Mouse (Mus musculus) heart, adult 2 months (tissue): ENCODE measurements at regions not wholly inside any gene's neighbourhood (a gene's known extent, or its start where the extent isn't known, plus 50 kb on each side); places are given as distances from the start of the nearest gene placed in this dataset.

Experiments used
- DNase-seq, 2 experiments: peaks; one replicate each; pipeline ENCODE4 v3.0.0; 2021
- H3K27ac ChIP-seq: fragments of 200-600 bp; 2 replicates; pipeline ENCODE4 v1.8.1; 2022
- H3K27me3 ChIP-seq: fragments of 200-500 bp; 2 replicates; pipeline ENCODE4 v1.6.1; 2012; ENCODE audit warnings: mild to moderate bottlenecking, low read length, inconsistent platforms, mixed read lengths; ENCODE audit not compliant: control insufficient read depth, insufficient read depth
- H3K36me3 ChIP-seq: fragments of 200-500 bp; 2 replicates; pipeline ENCODE4 v1.6.1; 2012; ENCODE audit warnings: low read length, inconsistent platforms; ENCODE audit not compliant: control insufficient read depth, insufficient read depth
- H3K4me1 ChIP-seq: fragments of 200-500 bp; 2 replicates; pipeline ENCODE4 v1.6.1; 2011; ENCODE audit warnings: low read length; ENCODE audit not compliant: control insufficient read depth, insufficient read depth
- H3K4me3 ChIP-seq: fragments of 200-600 bp; 2 replicates; pipeline ENCODE4 v1.8.1; 2022
- H3K79me2 ChIP-seq: fragments of 200-500 bp; replicated peaks from 2 replicates; pipeline ENCODE4 v1.6.1; 2012; ENCODE audit warnings: mild to moderate bottlenecking, inconsistent platforms, low read length, moderate library complexity, mixed read lengths; ENCODE audit not compliant: control insufficient read depth, insufficient read depth
- H3K9ac ChIP-seq: fragments of 200-500 bp; 2 replicates; pipeline ENCODE4 v1.6.1; 2012; ENCODE audit warnings: low read depth, mild to moderate bottlenecking, control low read depth, inconsistent platforms, low read length, mixed read lengths
- CTCF ChIP-seq: fragments of 200-600 bp; IDR thresholded peaks from 2 replicates; pipeline ENCODE4 v1.8.1; 2022; ENCODE audit warnings: antibody characterized with exemption, mild to moderate bottlenecking, moderate library complexity
- EP300 ChIP-seq: fragments of 200-500 bp; IDR thresholded peaks from 2 replicates; pipeline ENCODE4 v1.6.1; 2011; ENCODE audit warnings: low read depth, low read length, control low read depth; ENCODE audit not compliant: insufficient read depth
- POLR2A ChIP-seq: fragments of 200-500 bp; IDR thresholded peaks from 2 replicates; pipeline ENCODE4 v1.6.1; 2011; ENCODE audit warnings: mild to moderate bottlenecking, low read depth, low read length, control low read depth; ENCODE audit not compliant: insufficient read depth
- WGBS: fragments of 180-500 bp; shearing (Covaris S2); methylation state at CpG from one replicate; pipeline ENCODE4 v1.1.7; 2018; 5-methylcytosine and 5-hydroxymethylcytosine counted together
- intact Hi-C: fragments of 180-260 bp; cut with DNase I; formaldehyde crosslinking; loops from one replicate; pipeline ENCODE4 v1.15.1; 2025

GRCm38 (mm10) chr5:97256445-97257060 lies 135.6 kb downstream of the Naa11 start:
- intact Hi-C loops = no loop called here
- Histone ChIP-seq H3K79me2 (no peaks in the 10 kb centered on the region), H3K27ac (no peak overlapping the region), H3K27me3 (no peaks in the 10 kb centered on the region), H3K4me1 (no peaks in the 10 kb centered on the region), H3K9ac (no peak overlapping the region), H3K4me3 (no peak overlapping the region), H3K36me3 (no peaks in the 10 kb centered on the region)
- TF ChIP-seq POLR2A = no peak
- no peak for TF ChIP-seq EP300
- no peak for TF ChIP-seq CTCF
- no peak for DNase-seq
- 74% methylated on average over 7 of the region's 7 CpGs for WGBS

DNA sequence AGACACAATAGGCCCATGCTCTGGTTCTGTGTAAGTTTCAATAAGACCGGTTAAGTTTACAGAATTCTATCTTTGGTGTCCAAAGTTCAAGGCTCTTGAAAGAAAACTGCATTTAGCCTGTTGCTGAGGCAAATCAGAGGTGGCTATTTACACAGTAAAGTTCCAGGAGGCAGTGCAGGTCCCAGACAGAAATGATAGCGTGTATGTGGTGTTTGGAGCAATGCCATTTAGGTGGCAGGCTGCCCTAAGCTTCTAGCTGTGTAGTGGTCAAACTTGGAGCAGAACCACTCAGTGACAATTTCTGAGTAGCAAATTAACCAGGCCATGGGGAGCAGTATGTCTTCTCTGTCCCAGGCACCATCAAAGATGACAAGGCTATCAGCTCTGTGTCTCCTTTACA lies 125.5 kb upstream of the Paqr3 start:
- Histone ChIP-seq H3K27me3 (no peaks in the 10 kb centered on the region), H3K9ac (no peak overlapping the region), H3K4me3 (no peak overlapping the region), H3K36me3 (no peaks in the 10 kb centered on the region), H3K79me2 (no peaks in the 10 kb centered on the region), H3K27ac (no peak overlapping the region), H3K4me1 (no peaks in the 10 kb centered on the region)
- 48% methylated on average over 2 of the region's 2 CpGs for WGBS
- intact Hi-C loops = no loop called here
- no peak for DNase-seq
- TF ChIP-seq POLR2A (no peak), CTCF (no peak), EP300 (no peak)

DNA sequence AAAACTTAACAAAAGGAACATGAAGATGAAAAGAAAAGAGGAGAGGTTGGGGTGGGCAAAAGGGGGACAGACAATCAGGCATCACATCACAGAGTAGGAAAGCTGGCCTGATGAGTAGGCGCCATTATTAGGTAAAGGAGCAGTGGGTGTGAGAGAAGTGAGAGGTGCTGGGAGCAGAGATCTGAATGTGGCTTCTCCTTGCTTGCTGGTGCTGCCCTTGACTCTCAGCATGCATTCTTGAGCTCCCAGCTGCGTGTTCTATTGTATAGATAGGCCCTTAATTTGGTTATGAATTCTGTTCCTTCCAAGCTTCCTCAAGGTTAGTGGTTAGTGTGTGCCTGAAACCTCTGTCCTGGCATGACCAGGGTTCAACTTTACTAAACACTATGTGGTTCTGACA lies 115.0 kb upstream of the Paqr3 start:
- Histone ChIP-seq H3K9ac (no peak overlapping the region), H3K4me1 (no peaks in the 10 kb centered on the region), H3K79me2 (no peaks in the 10 kb centered on the region), H3K36me3 (no peaks in the 10 kb centered on the region), H3K27me3 (no peaks in the 10 kb centered on the region), H3K27ac (no peak overlapping the region), H3K4me3 (no peak overlapping the region)
- WGBS = 63% methylated on average over 2 of the region's 2 CpGs
- intact Hi-C loops = no loop called here
- no peak for TF ChIP-seq CTCF
- TF ChIP-seq POLR2A = no peak
- TF ChIP-seq EP300 = no peak
- DNase-seq = no peak

- 84% methylated on average over 12 of the region's 12 CpGs for WGBS
- Histone ChIP-seq H3K36me3 (no peaks in the 10 kb centered on the region), H3K4me1 (no peaks in the 10 kb centered on the region), H3K79me2 (no peaks in the 10 kb centered on the region), H3K27me3 (no peaks in the 10 kb centered on the region), H3K27ac (no peak overlapping the region), H3K4me3 (no peak overlapping the region), H3K9ac (no peak overlapping the region)
- no peak for DNase-seq
- intact Hi-C loops = no loop called here
- no peak for TF ChIP-seq CTCF
- no peak for TF ChIP-seq POLR2A
- no peak for TF ChIP-seq EP300
Measured at GRCm38 (mm10) chr5:97223238-97223857, 112.0 kb upstream of the Paqr3 start.

DNA sequence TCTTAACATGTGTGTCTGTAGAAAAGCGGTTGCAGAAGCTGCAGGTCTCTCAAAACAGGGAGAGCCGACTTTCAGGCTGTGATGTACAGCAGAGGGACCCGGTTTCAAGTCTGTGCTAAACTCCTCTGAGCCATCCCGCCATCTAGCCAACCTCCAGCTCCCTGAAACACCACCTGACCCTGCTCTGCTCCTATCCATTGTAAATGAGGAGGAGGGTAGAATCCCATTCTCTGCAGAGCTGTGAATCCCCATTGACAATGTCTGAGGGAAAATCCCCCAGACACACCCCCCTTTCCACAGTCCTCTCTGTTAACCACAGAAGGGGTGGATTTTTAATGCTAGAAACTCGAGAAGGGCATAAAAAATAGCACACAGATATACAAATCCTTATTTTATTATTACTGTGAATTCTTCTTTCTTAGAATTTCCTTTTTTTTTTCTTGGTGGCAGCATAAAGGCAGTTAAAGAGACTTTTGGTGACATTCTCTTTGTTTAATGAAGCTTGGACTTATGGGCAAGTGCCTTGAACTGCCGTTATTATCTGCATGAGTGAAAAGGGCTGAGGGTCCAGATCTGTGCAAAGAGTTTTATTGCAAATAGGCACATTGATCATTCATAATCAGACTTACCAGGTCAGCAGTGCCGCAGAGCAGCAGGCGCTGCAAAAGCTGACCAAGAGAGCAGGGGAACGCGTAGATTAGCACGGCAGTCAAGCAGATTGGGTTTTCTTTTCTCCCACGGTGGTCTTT lies 111.3 kb upstream of the Paqr3 start:
- H3K79me2 ChIP-seq = no peaks in the 10 kb centered on the region
- H3K4me1 ChIP-seq = no peaks in the 10 kb centered on the region
- no peak overlapping the region for H3K27ac ChIP-seq
- no peaks in the 10 kb centered on the region for H3K27me3 ChIP-seq
- H3K36me3 ChIP-seq = no peaks in the 10 kb centered on the region
- 73% methylated on average over 12 of the region's 12 CpGs for WGBS
- H3K4me3 ChIP-seq = no peak overlapping the region
- intact Hi-C loops = no loop called here
- TF ChIP-seq CTCF (no peak), POLR2A (no peak), EP300 (no peak)
- H3K9ac ChIP-seq = no peak overlapping the region
- DNase-seq = no peak

DNA sequence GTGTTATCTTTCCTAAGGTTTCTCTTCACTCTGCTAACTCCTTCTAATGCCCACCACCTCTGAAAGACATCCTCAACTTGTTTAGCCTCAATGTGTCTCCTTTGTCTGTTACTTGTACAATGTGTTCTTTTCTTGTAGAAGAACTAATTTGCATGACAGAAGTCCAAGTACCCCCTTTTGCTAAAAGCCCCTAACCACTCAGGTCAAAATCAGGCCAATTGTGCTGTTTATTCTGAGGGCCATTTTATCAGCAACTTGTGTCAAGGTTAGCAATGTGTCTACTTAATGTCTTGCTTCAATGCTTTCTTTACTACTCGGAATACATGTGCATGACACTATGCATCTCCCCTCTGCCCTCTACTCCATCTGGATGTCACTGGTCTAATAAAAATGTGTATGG lies 107.3 kb upstream of the Paqr3 start:
- H3K27me3 ChIP-seq = no peaks in the 10 kb centered on the region
- TF ChIP-seq CTCF = no peak
- TF ChIP-seq POLR2A = no peak
- no peak for TF ChIP-seq EP300
- intact Hi-C loops = no loop called here
- no peaks in the 10 kb centered on the region for H3K4me1 ChIP-seq
- no peak overlapping the region for H3K27ac ChIP-seq
- no peaks in the 10 kb centered on the region for H3K36me3 ChIP-seq
- no peaks in the 10 kb centered on the region for H3K79me2 ChIP-seq
- no peak overlapping the region for H3K9ac ChIP-seq
- 92% methylated on average over 1 of the region's 1 CpGs for WGBS
- no peak for DNase-seq
- no peak overlapping the region for H3K4me3 ChIP-seq
